Comparison of ENCODE assay signal across 8 mouse cellular contexts in the genomic region with DNA sequence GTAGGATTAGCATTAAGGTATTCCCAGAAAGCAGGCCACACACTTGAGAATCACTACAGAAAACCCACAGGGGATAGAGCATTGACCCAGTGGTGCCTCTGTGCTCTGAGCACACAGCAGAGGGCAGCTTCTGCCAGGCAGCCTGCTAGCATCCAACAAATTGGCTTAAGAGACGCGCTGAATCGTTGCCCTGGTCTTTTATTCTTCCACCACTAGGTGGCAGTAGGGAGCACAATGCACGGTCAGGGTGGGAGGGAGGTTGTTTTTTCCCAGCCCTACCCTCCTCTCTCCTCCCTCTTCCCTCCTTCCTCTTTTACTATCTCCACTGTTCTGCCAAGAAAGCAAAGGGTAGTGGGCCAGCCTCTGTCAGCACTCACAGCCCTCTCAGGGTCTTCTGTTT.
DNase-seq lines count a peak whose midpoint lies in the region; ATAC-seq and TF ChIP-seq lines count a peak whose summit lies in the region.

No protein-coding gene starts in this region.

- no peak overlapping the region for H3K9ac ChIP-seq in limb, embryonic 14.5 days (ENCODE audit: low read depth, low read length, severe bottlenecking)

- H3K36me3 ChIP-seq in limb, embryonic 14.5 days (ENCODE audit: control insufficient read depth, insufficient read depth, low read length), result no peaks in the 10 kb centered on the region

- H3K9me3 ChIP-seq in limb, embryonic 14.5 days (ENCODE audit: control insufficient read depth, low read length), result no peaks in the 10 kb centered on the region

- no peak overlapping the region; the same call in 1 of the 2 replicates for H3K4me2 ChIP-seq in limb, embryonic 14.5 days (replicated peaks; ENCODE audit: low read depth, low read length, severe bottlenecking)

- in situ Hi-C loops in Patski (cut with MboI; ENCODE audit: low pct_unique_long_range_greater_than_20kb), result loop anchor here (10.0 kb wide), 1 partner anchor 51 kb away; no protein-coding TSS in a partner anchor

- TF ChIP-seq POLR2A in limb, embryonic 14.5 days (IDR thresholded peaks at IDR 0.05; ENCODE audit: borderline replicate concordance, extremely low read depth, insufficient read depth, insufficient read length), result no peak

- CTCF ChIA-PET in Patski (lab: Charles Lee), result interaction anchor here (1.3 to 1.4 kb wide), 2 partner anchors 49 to 100 kb away, joined by 3 to 4 read pairs; a partner anchor contains a TSS

- WGBS in limb, embryonic 14.5 days, result 0% methylated on average over 4 of the region's 4 CpGs

- no peaks in the 10 kb centered on the region for H3K27me3 ChIP-seq in Patski
- H3K27me3 ChIP-seq in limb, embryonic 14.5 days (ENCODE audit: control insufficient read depth, insufficient read depth, low read length), result no peaks in the 10 kb centered on the region

- peak; percentile 77 for ATAC-seq in Patski
- ATAC-seq in limb, embryonic 14.5 days (ENCODE audit: low FRiP score, low read depth), result peak; percentile 45; the same call in 1 of the 2 replicates

- DNase-seq in 3T3-L1 (ENCODE audit: low read depth, low spot score) (peak; percentile 80), Patski (ENCODE audit: low read depth, low spot score) (no peak)
- DNase-seq in cerebellum, postnatal 36 days, result peak; percentile 60 to 67
- peak; percentile 39 for DNase-seq in gastrocnemius, postnatal 25 days
- peak; percentile 56 to 62 for DNase-seq in kidney, adult 8-10 months
- DNase-seq in limb, embryonic 14.5 days (ENCODE audit: low spot score), result peak; percentile 50
- peak; percentile 55 for DNase-seq in naive thymus-derived CD4-positive, alpha-beta T cell, adult 2 months (ENCODE audit: low read depth)
- DNase-seq in testis, postnatal 14 days (ENCODE audit: low spot score), result peak; percentile 38

- POLR2A ChIA-PET in Patski (lab: Charles Lee), result no interaction called here

- no peak overlapping the region for H3K4me3 ChIP-seq in limb, embryonic 14.5 days (replicated peaks; ENCODE audit: low read length)

- H3K4me1 ChIP-seq in limb, embryonic 14.5 days (ENCODE audit: control insufficient read depth, insufficient read depth, low read length), result no peaks in the 10 kb centered on the region

- H3K27ac ChIP-seq in limb, embryonic 14.5 days (replicated peaks; ENCODE audit: low read depth, low read length), result no peak overlapping the region

- no peak for TF ChIP-seq CTCF in Patski (IDR thresholded peaks at IDR 0.05)
